Comparison of ENCODE assay signal across 23 mouse cellular contexts in genomic region chr16:64835996-64836545, GRCm38 (mm10). TPM values are rescaled to one million over a fixed set of nuclear protein-coding genes. Genes with fewer than 3 reads are reported as not detected.
DNase-seq lines count a peak whose midpoint lies in the region; ATAC-seq and TF ChIP-seq lines count a peak whose summit lies in the region.
"Had no signal": no experiment of that assay in that cellular context is flagged by ENCODE, and none has a peak within 500 bp of the region (broad histone marks: within the 10 kb centered on the region; RNA-seq: fewer than 3 reads in every experiment).

No protein-coding gene starts in this region.

- no peak overlapping the region for H3K4me3 ChIP-seq in liver, adult 2 months (ENCODE audit: insufficient read depth, low read depth, low read length)
- no peak overlapping the region for H3K4me3 ChIP-seq in liver, postnatal 0 days (ENCODE audit: low read depth, low read length)
- H3K4me3 ChIP-seq in kidney, embryonic 15.5 days (replicated peaks), result no peak overlapping the region
- no peak overlapping the region for H3K4me3 ChIP-seq in forebrain, embryonic 16.5 days (replicated peaks; ENCODE audit: low read length)
- H3K4me3 ChIP-seq: embryonic facial prominence, embryonic 15.5 days; heart, embryonic 12.5 days; hindbrain, embryonic 10.5 days; limb, embryonic 10.5 days; midbrain, embryonic 15.5 days had no signal

- H3K27me3 ChIP-seq in liver, adult 2 months (ENCODE audit: control insufficient read depth, insufficient read depth, low read length), result no peaks in the 10 kb centered on the region
- no peaks in the 10 kb centered on the region for H3K27me3 ChIP-seq in liver, postnatal 0 days (ENCODE audit: insufficient read depth, low read length)
- H3K27me3 ChIP-seq in kidney, embryonic 15.5 days, result no peaks in the 10 kb centered on the region
- no peaks in the 10 kb centered on the region for H3K27me3 ChIP-seq in forebrain, embryonic 16.5 days (replicated peaks; ENCODE audit: control insufficient read depth, insufficient read depth, low read length)
- H3K27me3 ChIP-seq: embryonic facial prominence, embryonic 15.5 days; heart, embryonic 12.5 days; midbrain, embryonic 15.5 days had no signal

- H3K9ac ChIP-seq in liver, adult 2 months (ENCODE audit: low read depth, low read length), result no peak overlapping the region
- no peak overlapping the region for H3K9ac ChIP-seq in liver, postnatal 0 days (replicated peaks)
- H3K9ac ChIP-seq in kidney, embryonic 15.5 days, result no peak overlapping the region
- no peak overlapping the region for H3K9ac ChIP-seq in forebrain, embryonic 16.5 days (replicated peaks; ENCODE audit: low read depth, low read length)
- H3K9ac ChIP-seq: embryonic facial prominence, embryonic 15.5 days; heart, embryonic 12.5 days; midbrain, embryonic 15.5 days had no signal

- peak; percentile 28 for DNase-seq in liver, adult 2 months (ENCODE audit: extremely low read depth, low read depth, low spot score)
- DNase-seq in liver, postnatal 0 days, result no peak
- no peak for DNase-seq in kidney, adult 18-20 months
- DNase-seq: B cell, adult 2 months; cerebellum, adult 18-20 months; cerebellum, postnatal 14 days; heart, postnatal 10 days; kidney, adult 11 months; kidney, postnatal 10 days; liver had no signal

- peaks cover 14% of the 10 kb centered on the region for H3K4me1 ChIP-seq in liver, adult 2 months (ENCODE audit: control insufficient read depth, insufficient read depth, low read length)
- H3K4me1 ChIP-seq in liver, postnatal 0 days (ENCODE audit: insufficient read depth), result peaks cover 15% of the 10 kb centered on the region
- H3K4me1 ChIP-seq in kidney, embryonic 15.5 days, result no peaks in the 10 kb centered on the region
- H3K4me1 ChIP-seq in forebrain, embryonic 16.5 days (replicated peaks; ENCODE audit: control insufficient read depth, insufficient read depth, low read length), result no peaks in the 10 kb centered on the region
- H3K4me1 ChIP-seq: embryonic facial prominence, embryonic 15.5 days; hindbrain, embryonic 10.5 days; limb, embryonic 10.5 days; midbrain, embryonic 15.5 days had no signal

- H3K4me2 ChIP-seq in liver, postnatal 0 days (ENCODE audit: low read depth, low read length), result no peak overlapping the region
- H3K4me2 ChIP-seq in kidney, embryonic 15.5 days, result no peak overlapping the region
- H3K4me2 ChIP-seq in forebrain, embryonic 16.5 days (ENCODE audit: low read length), result no peak overlapping the region
- H3K4me2 ChIP-seq: embryonic facial prominence, embryonic 15.5 days; heart, embryonic 12.5 days; midbrain, embryonic 15.5 days had no signal

- ATAC-seq in liver, postnatal 0 days, result no peak
- peak; percentile 87 for ATAC-seq in CD4-positive, CD25-positive, alpha-beta regulatory T cell, adult 4 months
- ATAC-seq in common myeloid progenitor, adult 5-6 weeks (replicated peaks; ENCODE audit: low read depth, poor library complexity, severe bottlenecking), result 0 out of 2 replicates have a peak, but pooled peaks have one; percentile 24
- peak; percentile 48; the same call in 1 of the 2 replicates for ATAC-seq in megakaryocyte-erythroid progenitor cell, adult 5-6 weeks (replicated peaks; ENCODE audit: low FRiP score, low TSS enrichment, poor library complexity, severe bottlenecking)
- no peak for ATAC-seq in kidney, embryonic 15.5 days (replicated peaks; ENCODE audit: low FRiP score)
- no peak for ATAC-seq in forebrain, embryonic 16.5 days
- ATAC-seq: hindbrain, embryonic 16.5 days; lung, postnatal 0 days; midbrain, embryonic 15.5 days had no signal

- H3K79me2 ChIP-seq in liver, adult 2 months (ENCODE audit: control insufficient read depth, insufficient read depth, low read length), result peaks cover 18% of the 10 kb centered on the region; the same call in 1 of the 2 replicates

- no peak for TF ChIP-seq EP300 in liver, postnatal 0 days (IDR thresholded peaks at IDR 0.05; ENCODE audit: low read depth)

- TF ChIP-seq CTCF in liver, adult 2 months (IDR thresholded peaks at IDR 0.05; ENCODE audit: low read depth, low read length), result no peak
- TF ChIP-seq CTCF in liver, postnatal 0 days (IDR thresholded peaks at IDR 0.05; ENCODE audit: low read depth), result no peak

- no peaks in the 10 kb centered on the region for H3K9me3 ChIP-seq in liver, postnatal 0 days (ENCODE audit: low read length)
- H3K9me3 ChIP-seq in kidney, embryonic 15.5 days (replicated peaks), result no peaks in the 10 kb centered on the region
- no peaks in the 10 kb centered on the region for H3K9me3 ChIP-seq in forebrain, embryonic 16.5 days (ENCODE audit: control insufficient read depth, low read length)
- H3K9me3 ChIP-seq: embryonic facial prominence, embryonic 15.5 days; heart, embryonic 12.5 days; hindbrain, embryonic 10.5 days; limb, embryonic 10.5 days; midbrain, embryonic 15.5 days had no signal

- TF ChIP-seq POLR2A in liver, adult 2 months (IDR thresholded peaks at IDR 0.05; ENCODE audit: extremely low read depth, insufficient read depth, low read length), result no peak

- no peak overlapping the region for H3K27ac ChIP-seq in liver, adult 2 months (replicated peaks; ENCODE audit: insufficient read depth, low read depth, low read length)
- H3K27ac ChIP-seq in liver, postnatal 0 days (ENCODE audit: low read depth), result no peak overlapping the region
- H3K27ac ChIP-seq in kidney, embryonic 15.5 days, result no peak overlapping the region
- no peak overlapping the region for H3K27ac ChIP-seq in forebrain, embryonic 16.5 days (ENCODE audit: low read length)
- H3K27ac ChIP-seq: embryonic facial prominence, embryonic 15.5 days; hindbrain, embryonic 10.5 days; limb, embryonic 10.5 days; midbrain, embryonic 15.5 days; stomach, postnatal 0 days had no signal

- 62% methylated on average over 1 of the region's 1 CpGs for WGBS in liver, adult 2 months
- WGBS in liver, postnatal 0 days (ENCODE audit: insufficient replicate concordance), result 55% methylated on average over 1 of the region's 1 CpGs
- 83% methylated on average over 1 of the region's 1 CpGs for WGBS in kidney, embryonic 15.5 days
- 87% methylated on average over 1 of the region's 1 CpGs for WGBS in forebrain, embryonic 16.5 days

- H3K36me3 ChIP-seq in liver, adult 2 months (ENCODE audit: control insufficient read depth, insufficient read depth, low read length), result no peaks in the 10 kb centered on the region
- no peaks in the 10 kb centered on the region for H3K36me3 ChIP-seq in liver, postnatal 0 days (replicated peaks; ENCODE audit: insufficient read depth, low read length)
- no peaks in the 10 kb centered on the region for H3K36me3 ChIP-seq in kidney, embryonic 15.5 days
- no peaks in the 10 kb centered on the region for H3K36me3 ChIP-seq in forebrain, embryonic 16.5 days (ENCODE audit: control insufficient read depth, insufficient read depth)
- H3K36me3 ChIP-seq: embryonic facial prominence, embryonic 15.5 days; heart, embryonic 12.5 days; hindbrain, embryonic 10.5 days; limb, embryonic 10.5 days; midbrain, embryonic 15.5 days had no signal

RNA-seq across cellular contexts. Expression of gene Zfp654, which starts 15.4 kb away (rescaled TPM):
- 9.0 and 9.7 TPM in 2 replicates for total RNA-seq in liver, adult 2 months (2014; rRNA removed)
- polyA plus RNA-seq in liver, adult 2 months (2012; rRNA removed), result 0.65 TPM in 2 replicates
- 2.1 TPM in 2 replicates for polyA plus RNA-seq in liver, postnatal 0 days (2015; fragmentation: Nextera tagmentation; extraction: Ambion mirVana)
- 10 to 100 TPM in 1 of 2 experiments, 1 to 10 TPM in 1; 6.1 to 10.7 TPM for polyA plus RNA-seq in CD4-positive, CD25-positive, alpha-beta regulatory T cell, adult 4 months (2017; shearing (Covaris generic))
- total RNA-seq in common myeloid progenitor, adult 5-6 weeks (2017), result 26.7 and 28.8 TPM in 2 replicates
- total RNA-seq in megakaryocyte-erythroid progenitor cell, adult 5-6 weeks (2014; fragmentation: Nextera tagmentation), result 15.7 and 20.7 TPM in 2 replicates
- total RNA-seq in megakaryocyte-erythroid progenitor cell, adult 5-6 weeks (2017), result 18.2 and 25.3 TPM in 2 replicates
- 5.8 and 6.4 TPM in 2 replicates for polyA plus RNA-seq in kidney, embryonic 15.5 days (2015; fragmentation: Nextera tagmentation; extraction: Ambion mirVana)
- 7.0 and 8.5 TPM in 2 replicates for polyA plus RNA-seq in forebrain, embryonic 16.5 days (2015; fragmentation: Nextera tagmentation; extraction: Ambion mirVana)

RNA-seq across cellular contexts. Expression of gene Cggbp1, which starts 15.7 kb away (rescaled TPM):
- 29.5 and 32.2 TPM in 2 replicates for total RNA-seq in liver, adult 2 months (2014; rRNA removed)
- polyA plus RNA-seq in liver, adult 2 months (2012; rRNA removed), result 6.7 and 7.0 TPM in 2 replicates
- polyA plus RNA-seq in liver, postnatal 0 days (2015; fragmentation: Nextera tagmentation; extraction: Ambion mirVana), result 22.7 and 23.8 TPM in 2 replicates
- polyA plus RNA-seq in CD4-positive, CD25-positive, alpha-beta regulatory T cell, adult 4 months (2017; shearing (Covaris generic)), result 10 to 100 TPM; 24.4 to 41.1 TPM
- 91.0 and 107 TPM in 2 replicates for total RNA-seq in common myeloid progenitor, adult 5-6 weeks (2017)
- total RNA-seq in megakaryocyte-erythroid progenitor cell, adult 5-6 weeks (2014; fragmentation: Nextera tagmentation), result 43.1 and 49.6 TPM in 2 replicates
- 56.0 and 66.2 TPM in 2 replicates for total RNA-seq in megakaryocyte-erythroid progenitor cell, adult 5-6 weeks (2017)
- 84.0 and 87.1 TPM in 2 replicates for polyA plus RNA-seq in kidney, embryonic 15.5 days (2015; fragmentation: Nextera tagmentation; extraction: Ambion mirVana)
- polyA plus RNA-seq in forebrain, embryonic 16.5 days (2015; fragmentation: Nextera tagmentation; extraction: Ambion mirVana), result 81.8 and 98.0 TPM in 2 replicates

Comparison
In these comparisons a context has a peak if more than half of its experiments do, and no peak if none do; other contexts are left out.
1. ATAC-seq: peak in CD4-positive, CD25-positive, alpha-beta regulatory T cell, adult 4 months (single experiment), common myeloid progenitor, adult 5-6 weeks (single experiment) and megakaryocyte-erythroid progenitor cell, adult 5-6 weeks (single experiment); none in liver, postnatal 0 days (single experiment), kidney, embryonic 15.5 days (single experiment) and forebrain, embryonic 16.5 days (single experiment).